Mouse (Mus musculus): ENCODE results near the gene Afdn. TPM values are rescaled to one million over a fixed set of nuclear protein-coding genes. Genes with fewer than 3 reads are reported as not detected.
A peak's percentile ranks its signal among the peaks of the same experiment; 100 is the strongest.

Afdn gene
- polyA plus RNA-seq, 1 experiment from 2014 or later: 84.6 TPM

GRCm38 (mm10) chr17:13899241-13899640 lies 138.9 kb downstream of the Afdn start:
- WGBS: 77% methylated on average over 7 of the region's 7 CpGs
- Histone ChIP-seq H3K4me3 (ENCODE audit: low read depth, low read length) (no peak overlapping the region), H3K4me1 (ENCODE audit: control insufficient read depth, insufficient read depth, low read length) (no peaks in the 10 kb centered on the region), H3K9me3 (ENCODE audit: control insufficient read depth, low read depth, low read length) (no peaks in the 10 kb centered on the region), H3K9ac (replicated peaks; ENCODE audit: low read depth, low read length) (no peak overlapping the region), H3K36me3 (ENCODE audit: control insufficient read depth, insufficient read depth, low read length) (peaks cover 21% of the 10 kb centered on the region), H3K27ac (ENCODE audit: low read length) (no peak overlapping the region), H3K27me3 (ENCODE audit: control insufficient read depth, insufficient read depth, low read length) (no peaks in the 10 kb centered on the region), H3K4me2 (replicated peaks; ENCODE audit: low read depth, low read length) (no peak overlapping the region)
- ATAC-seq (ENCODE audit: insufficient number of reproducible peaks, insufficient read depth, low FRiP score, low read depth): no peak

- H3K9me3 ChIP-seq (ENCODE audit: control insufficient read depth, low read depth, low read length): no peaks in the 10 kb centered on the region
- no peak overlapping the region for H3K4me3 ChIP-seq (ENCODE audit: low read depth, low read length)
- no peak overlapping the region for H3K4me2 ChIP-seq (replicated peaks; ENCODE audit: low read depth, low read length)
- H3K36me3 ChIP-seq (ENCODE audit: control insufficient read depth, insufficient read depth, low read length): peaks cover 12% of the 10 kb centered on the region
- H3K27me3 ChIP-seq (ENCODE audit: control insufficient read depth, insufficient read depth, low read length): no peaks in the 10 kb centered on the region
- no peak overlapping the region for H3K27ac ChIP-seq (ENCODE audit: low read length)
- H3K4me1 ChIP-seq (ENCODE audit: control insufficient read depth, insufficient read depth, low read length): no peaks in the 10 kb centered on the region
- WGBS: 86% methylated on average over 8 of the region's 8 CpGs
- no peak overlapping the region for H3K9ac ChIP-seq (replicated peaks; ENCODE audit: low read depth, low read length)
- ATAC-seq (ENCODE audit: insufficient number of reproducible peaks, insufficient read depth, low FRiP score, low read depth): no peak
Measured at GRCm38 (mm10) chr17:13903793-13904192, 143.5 kb downstream of the Afdn start.

GRCm38 (mm10) chr17:13907082-13907481 lies 146.7 kb downstream of the Afdn start:
- Histone ChIP-seq H3K9ac (replicated peaks; ENCODE audit: low read depth, low read length) (no peak overlapping the region), H3K4me2 (replicated peaks; ENCODE audit: low read depth, low read length) (no peak overlapping the region), H3K27me3 (ENCODE audit: control insufficient read depth, insufficient read depth, low read length) (no peaks in the 10 kb centered on the region), H3K36me3 (ENCODE audit: control insufficient read depth, insufficient read depth, low read length) (peaks cover 3% of the 10 kb centered on the region), H3K4me3 (ENCODE audit: low read depth, low read length) (no peak overlapping the region), H3K9me3 (ENCODE audit: control insufficient read depth, low read depth, low read length) (no peaks in the 10 kb centered on the region), H3K27ac (ENCODE audit: low read length) (no peak overlapping the region), H3K4me1 (ENCODE audit: control insufficient read depth, insufficient read depth, low read length) (no peaks in the 10 kb centered on the region)
- 83% methylated on average over 5 of the region's 5 CpGs for WGBS
- ATAC-seq (ENCODE audit: insufficient number of reproducible peaks, insufficient read depth, low FRiP score, low read depth): no peak

- Histone ChIP-seq H3K27me3 (ENCODE audit: control insufficient read depth, insufficient read depth, low read length) (no peaks in the 10 kb centered on the region), H3K27ac (ENCODE audit: low read length) (no peak overlapping the region), H3K4me2 (replicated peaks; ENCODE audit: low read depth, low read length) (no peak overlapping the region), H3K4me1 (ENCODE audit: control insufficient read depth, insufficient read depth, low read length) (no peaks in the 10 kb centered on the region), H3K9me3 (ENCODE audit: control insufficient read depth, low read depth, low read length) (no peaks in the 10 kb centered on the region), H3K9ac (replicated peaks; ENCODE audit: low read depth, low read length) (no peak overlapping the region), H3K36me3 (ENCODE audit: control insufficient read depth, insufficient read depth, low read length) (peaks cover 3% of the 10 kb centered on the region), H3K4me3 (ENCODE audit: low read depth, low read length) (no peak overlapping the region)
- ATAC-seq (ENCODE audit: insufficient number of reproducible peaks, insufficient read depth, low FRiP score, low read depth): no peak
- 73% methylated on average over 1 of the region's 1 CpGs for WGBS
Measured at GRCm38 (mm10) chr17:13907681-13908080, 147.3 kb downstream of the Afdn start.

- H3K4me3 ChIP-seq (ENCODE audit: low read depth, low read length): no peak overlapping the region
- H3K27me3 ChIP-seq (ENCODE audit: control insufficient read depth, insufficient read depth, low read length): no peaks in the 10 kb centered on the region
- no peak for ATAC-seq (ENCODE audit: insufficient number of reproducible peaks, insufficient read depth, low FRiP score, low read depth)
- no peak overlapping the region for H3K9ac ChIP-seq (replicated peaks; ENCODE audit: low read depth, low read length)
- H3K36me3 ChIP-seq (ENCODE audit: control insufficient read depth, insufficient read depth, low read length): no peaks in the 10 kb centered on the region
- no peaks in the 10 kb centered on the region for H3K9me3 ChIP-seq (ENCODE audit: control insufficient read depth, low read depth, low read length)
- H3K4me2 ChIP-seq (replicated peaks; ENCODE audit: low read depth, low read length): no peak overlapping the region
- H3K4me1 ChIP-seq (ENCODE audit: control insufficient read depth, insufficient read depth, low read length): 0 out of 2 replicates have a peak, but pooled peaks cover 7% of the 10 kb centered on the region
- 29% methylated on average over 4 of the region's 4 CpGs for WGBS
- 0 out of 2 replicates have a peak overlapping the region, but pooled peaks have one; percentile 61 for H3K27ac ChIP-seq (ENCODE audit: low read length)
Measured at GRCm38 (mm10) chr17:13913951-13914350, 153.6 kb downstream of the Afdn start.

GRCm38 (mm10) chr17:13914531-13914930 lies 154.2 kb downstream of the Afdn start:
- Histone ChIP-seq H3K9me3 (ENCODE audit: control insufficient read depth, low read depth, low read length) (no peaks in the 10 kb centered on the region), H3K4me1 (ENCODE audit: control insufficient read depth, insufficient read depth, low read length) (0 out of 2 replicates have a peak, but pooled peaks cover 7% of the 10 kb centered on the region), H3K36me3 (ENCODE audit: control insufficient read depth, insufficient read depth, low read length) (no peaks in the 10 kb centered on the region), H3K4me3 (ENCODE audit: low read depth, low read length) (no peak overlapping the region), H3K27me3 (ENCODE audit: control insufficient read depth, insufficient read depth, low read length) (no peaks in the 10 kb centered on the region), H3K9ac (replicated peaks; ENCODE audit: low read depth, low read length) (no peak overlapping the region), H3K4me2 (replicated peaks; ENCODE audit: low read depth, low read length) (no peak overlapping the region), H3K27ac (ENCODE audit: low read length) (peak overlapping the region; percentile 44; the same call in 1 of the 2 replicates)
- ATAC-seq (ENCODE audit: insufficient number of reproducible peaks, insufficient read depth, low FRiP score, low read depth): peak; percentile 69; the same call in 1 of the 2 replicates
- WGBS: 50% methylated on average over 4 of the region's 4 CpGs

- Histone ChIP-seq H3K27ac (ENCODE audit: low read length) (no peak overlapping the region), H3K4me1 (ENCODE audit: control insufficient read depth, insufficient read depth, low read length) (no peaks in the 10 kb centered on the region), H3K9me3 (ENCODE audit: control insufficient read depth, low read depth, low read length) (no peaks in the 10 kb centered on the region), H3K27me3 (ENCODE audit: control insufficient read depth, insufficient read depth, low read length) (no peaks in the 10 kb centered on the region), H3K4me3 (ENCODE audit: low read depth, low read length) (no peak overlapping the region), H3K36me3 (ENCODE audit: control insufficient read depth, insufficient read depth, low read length) (no peaks in the 10 kb centered on the region), H3K4me2 (replicated peaks; ENCODE audit: low read depth, low read length) (no peak overlapping the region), H3K9ac (replicated peaks; ENCODE audit: low read depth, low read length) (no peak overlapping the region)
- 49% methylated on average over 2 of the region's 2 CpGs for WGBS
- ATAC-seq (ENCODE audit: insufficient number of reproducible peaks, insufficient read depth, low FRiP score, low read depth): no peak
Measured at GRCm38 (mm10) chr17:13920771-13921170, 160.4 kb downstream of the Afdn start.

- no peaks in the 10 kb centered on the region for H3K4me1 ChIP-seq (ENCODE audit: control insufficient read depth, insufficient read depth, low read length)
- no peak for ATAC-seq (ENCODE audit: insufficient number of reproducible peaks, insufficient read depth, low FRiP score, low read depth)
- 65% methylated on average over 2 of the region's 2 CpGs for WGBS
Measured at GRCm38 (mm10) chr17:13923418-13923817, 163.1 kb downstream of the Afdn start.

GRCm38 (mm10) chr17:13924588-13924987 lies 164.2 kb downstream of the Afdn start:
- Histone ChIP-seq H3K9me3 (ENCODE audit: control insufficient read depth, low read depth, low read length) (no peaks in the 10 kb centered on the region), H3K4me3 (ENCODE audit: low read depth, low read length) (no peak overlapping the region), H3K27me3 (ENCODE audit: control insufficient read depth, insufficient read depth, low read length) (no peaks in the 10 kb centered on the region), H3K4me2 (replicated peaks; ENCODE audit: low read depth, low read length) (no peak overlapping the region), H3K9ac (replicated peaks; ENCODE audit: low read depth, low read length) (no peak overlapping the region), H3K4me1 (ENCODE audit: control insufficient read depth, insufficient read depth, low read length) (no peaks in the 10 kb centered on the region), H3K36me3 (ENCODE audit: control insufficient read depth, insufficient read depth, low read length) (no peaks in the 10 kb centered on the region), H3K27ac (ENCODE audit: low read length) (no peak overlapping the region)
- no peak for ATAC-seq (ENCODE audit: insufficient number of reproducible peaks, insufficient read depth, low FRiP score, low read depth)
- 96% methylated on average over 2 of the region's 2 CpGs for WGBS

More at GRCm38 (mm10) chr17:13923418-13923817, 163.1 kb downstream of the Afdn start:
- Histone ChIP-seq H3K27ac (ENCODE audit: low read length) (no peak overlapping the region), H3K9me3 (ENCODE audit: control insufficient read depth, low read depth, low read length) (no peaks in the 10 kb centered on the region), H3K9ac (replicated peaks; ENCODE audit: low read depth, low read length) (no peak overlapping the region), H3K27me3 (ENCODE audit: control insufficient read depth, insufficient read depth, low read length) (no peaks in the 10 kb centered on the region), H3K4me3 (ENCODE audit: low read depth, low read length) (no peak overlapping the region), H3K4me2 (replicated peaks; ENCODE audit: low read depth, low read length) (no peak overlapping the region), H3K36me3 (ENCODE audit: control insufficient read depth, insufficient read depth, low read length) (no peaks in the 10 kb centered on the region)

Measured in stomach, embryonic 14.5 days (tissue).